Mouse (Mus musculus) frontal cortex, postnatal 25 days (tissue): ENCODE data around the gene Plppr5.

Source experiments
- DNase-seq, 2 experiments: peaks; one replicate each; pipeline ENCODE4 v3.0.0; 2022; ENCODE audit warnings: low spot score in 2 of 2

Plppr5 gene

DNA sequence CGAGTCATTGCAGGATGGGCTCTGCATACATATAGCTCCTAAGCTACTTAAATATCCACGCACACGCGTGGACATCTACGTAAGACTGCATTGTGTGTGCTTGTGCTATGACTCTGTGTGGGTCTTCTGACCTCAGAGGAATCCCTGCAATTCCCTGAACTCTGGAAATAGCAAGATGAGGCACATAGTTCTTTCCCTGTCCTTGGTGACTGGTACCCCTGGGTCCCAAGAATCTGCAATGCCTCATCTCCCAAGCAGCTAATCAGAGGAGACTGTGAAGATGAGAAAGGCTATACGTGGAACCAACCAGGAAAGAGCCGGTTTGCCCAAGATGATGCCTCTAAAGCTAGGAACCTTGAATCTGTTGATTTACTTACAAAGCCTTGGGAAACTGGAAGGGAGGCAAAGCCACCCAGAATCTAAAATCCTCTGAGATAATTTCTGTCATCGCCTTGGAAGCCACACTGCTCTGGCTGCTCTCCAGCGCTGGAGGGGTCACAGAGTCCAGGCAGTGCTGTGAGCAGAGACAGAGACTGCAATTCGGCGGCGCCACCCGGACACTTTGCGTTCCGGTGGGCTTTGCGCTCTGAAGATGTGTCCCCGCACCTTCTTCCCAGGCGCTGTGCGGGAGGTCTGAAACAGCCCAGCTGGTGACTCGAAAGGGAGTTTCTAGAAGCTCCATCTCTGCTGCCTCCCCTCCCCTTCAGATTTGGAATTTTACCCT lies at the start of gene Plppr5:
TSS of gene Plppr5 (plus strand) at position 308 of the 724 bp plus-strand sequence.
- peak; percentile 41 to 52 for DNase-seq

DNA sequence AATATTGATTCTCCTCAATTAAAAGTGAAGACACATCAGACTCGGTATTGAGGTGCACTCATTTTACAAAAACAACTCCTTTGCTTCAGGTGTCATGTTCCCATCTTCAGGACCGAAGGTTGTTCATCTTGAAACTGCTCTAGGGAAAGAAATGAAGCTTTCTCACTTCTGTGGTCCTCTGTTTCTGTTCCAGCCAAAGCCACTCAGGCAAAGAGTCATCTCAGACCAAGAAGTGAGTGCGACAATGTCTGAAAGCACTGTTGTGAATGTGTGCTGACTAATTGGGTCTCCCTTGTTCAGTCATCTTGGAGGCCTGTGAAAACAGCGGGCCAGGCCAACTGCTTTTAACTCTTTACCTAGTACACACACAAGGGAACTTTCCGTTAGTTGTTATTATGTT lies 24.7 kb upstream of the Plppr5 start:
- no peak for DNase-seq

DNA sequence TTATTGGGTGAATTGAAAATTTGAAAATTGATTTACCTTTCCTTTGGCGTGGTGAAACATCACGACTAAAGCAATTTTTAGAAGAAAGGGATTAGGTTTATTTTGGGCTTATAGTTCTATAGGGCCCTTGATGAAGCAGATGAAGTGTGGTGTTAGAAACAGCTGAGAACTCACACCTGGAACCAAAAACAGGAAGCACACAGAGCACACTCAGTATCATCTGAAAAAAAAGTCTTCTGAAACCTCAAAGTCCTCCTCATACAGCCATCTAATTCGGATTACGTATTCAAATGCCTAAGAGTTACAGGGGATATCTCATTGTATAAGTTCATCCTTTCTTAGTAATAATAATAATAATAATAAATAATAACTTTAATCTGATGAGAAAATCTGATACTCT lies 24.1 kb upstream of the Plppr5 start:
- DNase-seq, result no peak

DNA sequence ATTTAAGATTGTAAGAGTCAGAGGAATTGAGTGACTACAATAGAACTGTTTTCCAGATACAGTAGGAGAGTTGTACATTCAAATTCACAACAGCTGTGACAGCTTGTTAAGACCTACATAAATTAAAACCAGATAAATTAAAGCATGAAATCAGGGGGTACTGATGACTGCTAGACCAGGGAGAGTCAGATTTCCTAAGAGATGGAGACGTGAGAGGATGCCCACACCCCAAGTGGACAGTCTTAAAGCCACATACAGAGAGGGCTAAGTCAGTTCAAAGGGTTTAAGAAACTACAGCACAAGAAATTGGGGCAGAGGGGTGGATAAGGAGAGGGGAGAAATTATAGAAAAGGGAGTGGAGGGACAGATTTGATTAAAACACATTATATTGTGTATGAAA lies 17.7 kb upstream of the Plppr5 start:
- no peak for DNase-seq

GRCm38 (mm10) chr3:117575253-117575927 lies 754 bp downstream of the Plppr5 start:
- DNase-seq, result peak; percentile 43 to 51

- DNase-seq, result no peak
Observed at GRCm38 (mm10) chr3:117575928-117576254, 1.3 kb downstream of the Plppr5 start.

DNA sequence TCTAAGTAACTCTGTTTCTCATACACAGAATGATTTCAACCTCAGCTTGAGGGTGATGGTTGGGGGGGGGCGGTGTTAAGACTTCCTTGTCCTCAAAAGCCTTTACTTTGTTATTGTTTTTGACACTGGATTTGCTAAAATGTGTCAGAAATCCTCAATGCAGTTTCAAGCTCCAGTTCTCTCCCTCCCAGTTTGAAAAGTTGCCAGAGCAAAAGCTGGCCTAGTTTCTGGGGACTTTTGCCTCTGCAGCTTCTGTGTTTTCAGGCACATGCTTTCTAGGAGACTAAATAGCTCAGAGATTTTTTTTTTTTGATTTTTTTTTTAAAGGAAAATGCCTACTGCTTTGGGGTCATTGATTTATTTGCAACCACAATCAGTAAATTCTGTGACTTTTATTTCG lies 2.7 kb downstream of the Plppr5 start:
- DNase-seq, result no peak

GRCm38 (mm10) chr3:117582628-117583027 lies 8.0 kb downstream of the Plppr5 start:
- no peak for DNase-seq

GRCm38 (mm10) chr3:117602404-117602803 lies 27.8 kb downstream of the Plppr5 start:
- DNase-seq, result no peak

GRCm38 (mm10) chr3:117603458-117603857 lies 28.8 kb downstream of the Plppr5 start:
- DNase-seq, result no peak

GRCm38 (mm10) chr3:117606383-117606782 lies 31.7 kb downstream of the Plppr5 start:
- no peak for DNase-seq

GRCm38 (mm10) chr3:117611453-117611852 lies 36.8 kb downstream of the Plppr5 start:
- DNase-seq, result no peak

DNA sequence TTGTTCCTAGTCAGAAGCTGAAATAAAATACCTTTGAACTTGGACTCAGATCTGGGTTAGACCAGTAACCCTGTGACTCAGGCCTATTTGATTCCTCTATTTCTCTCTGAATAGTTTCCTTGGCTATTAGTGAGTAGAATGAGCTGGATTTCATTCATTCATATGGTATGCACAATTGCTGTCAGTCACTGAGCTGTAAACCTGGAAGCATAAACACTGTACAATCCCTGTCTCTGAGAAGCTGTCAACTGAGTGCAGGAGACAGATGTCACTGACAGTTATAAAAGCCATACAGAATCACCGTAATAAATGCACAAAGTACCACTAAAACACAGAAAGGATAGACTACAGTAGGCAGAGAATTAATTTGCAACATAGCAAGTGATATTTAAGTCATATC lies 40.2 kb downstream of the Plppr5 start:
- DNase-seq, result no peak

- no peak for DNase-seq
Observed at GRCm38 (mm10) chr3:117625257-117626001, 50.8 kb downstream of the Plppr5 start.

DNA sequence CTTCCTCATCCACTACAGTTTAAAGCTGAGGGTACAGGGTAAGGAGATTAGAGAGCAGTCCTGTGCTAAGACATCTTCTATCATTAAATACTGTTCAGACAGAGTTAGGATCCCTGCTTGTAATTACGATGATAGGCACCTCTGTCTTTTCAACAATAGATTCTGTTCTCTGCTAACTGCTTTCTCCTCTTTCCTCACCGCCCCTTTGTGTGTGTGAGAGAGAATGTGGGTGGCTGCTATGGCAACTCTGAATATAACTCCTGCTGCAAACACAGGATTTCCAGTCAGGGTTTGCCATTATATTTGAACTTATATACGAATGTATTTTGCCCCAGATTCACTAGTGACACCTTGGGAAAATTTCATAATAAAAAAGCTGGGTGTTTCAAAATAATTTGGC lies 54.2 kb downstream of the Plppr5 start:
- DNase-seq, result peak in 1 of 2 experiments; percentile 28

GRCm38 (mm10) chr3:117630332-117630731 lies 55.7 kb downstream of the Plppr5 start:
- no peak for DNase-seq

- DNase-seq, result no peak
Observed at GRCm38 (mm10) chr3:117648612-117649011, 74.0 kb downstream of the Plppr5 start.

GRCm38 (mm10) chr3:117664316-117664715 lies 89.7 kb downstream of the Plppr5 start:
- DNase-seq, result no peak

- DNase-seq, result no peak
Observed at GRCm38 (mm10) chr3:117679189-117679588, 104.6 kb downstream of the Plppr5 start.

DNA sequence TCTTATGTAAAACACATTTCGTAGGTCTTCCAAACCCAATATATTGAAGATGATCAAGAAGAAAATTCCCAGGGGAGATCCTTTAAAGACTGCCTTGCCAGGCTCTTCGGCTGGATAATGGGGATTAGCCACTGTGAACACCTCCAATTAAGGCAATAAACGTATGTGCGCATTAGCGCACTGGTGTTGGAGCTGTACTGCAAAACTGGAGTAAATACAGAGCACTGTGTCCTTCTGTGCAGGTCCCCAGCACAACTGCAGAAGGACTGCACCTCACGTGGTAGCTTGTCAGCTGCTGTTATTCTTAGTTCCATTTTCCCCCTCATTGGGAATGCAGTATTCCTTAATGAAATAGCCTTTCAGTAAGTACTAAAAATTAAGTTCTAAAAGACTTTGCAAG lies 110.0 kb downstream of the Plppr5 start:
- no peak for DNase-seq

DNA sequence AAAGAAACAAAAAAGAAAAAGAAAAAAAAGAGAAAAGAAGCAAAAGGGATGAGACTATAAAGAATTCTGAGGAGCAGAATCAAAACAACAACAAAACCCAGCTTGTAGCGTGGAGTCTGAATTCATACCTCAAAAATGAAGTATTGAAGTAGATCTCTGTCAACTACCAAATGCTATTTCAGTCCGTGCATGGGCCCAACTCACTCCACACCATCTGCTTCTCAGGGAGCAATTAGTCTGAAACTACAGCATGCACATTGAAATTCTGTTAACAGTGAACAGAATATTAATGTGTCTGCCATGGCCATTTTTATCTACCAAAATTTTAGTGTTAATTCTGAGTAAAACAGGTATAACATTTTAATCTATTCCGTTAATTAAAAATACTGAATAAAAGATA lies 111.4 kb downstream of the Plppr5 start:
- no peak for DNase-seq

DNA sequence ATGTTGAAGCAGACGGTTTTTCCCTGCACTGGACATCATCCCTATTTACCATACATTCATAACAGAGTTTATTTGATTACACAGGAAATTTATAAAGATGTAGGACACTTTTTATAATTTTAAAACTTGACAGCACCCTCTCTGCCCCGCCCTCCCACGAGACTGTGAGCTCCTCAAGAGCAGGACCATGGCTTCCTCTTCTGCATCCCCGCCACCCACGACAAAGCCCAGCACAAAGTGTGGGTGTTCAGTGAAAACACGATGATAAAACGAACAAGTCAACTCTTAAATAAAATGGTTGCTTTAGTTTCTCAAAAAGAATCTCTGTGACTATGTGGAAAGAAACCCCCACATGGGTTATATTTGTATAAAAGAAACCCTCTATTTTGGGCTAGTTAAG lies 112.0 kb downstream of the Plppr5 start:
- DNase-seq, result peak in 1 of 2 experiments; percentile 24

GRCm38 (mm10) chr3:117694736-117695135 lies 120.1 kb downstream of the Plppr5 start:
- DNase-seq, result no peak
